Mouse (Mus musculus): Measurements from ENCODE around the gene Sh3rf1. TPM values are rescaled to one million over a fixed set of nuclear protein-coding genes. Genes with fewer than 3 reads are reported as not detected.

The Sh3rf1 gene
- polyA plus RNA-seq, 1 experiment from 2014 or later, result 8.4 TPM

DNA sequence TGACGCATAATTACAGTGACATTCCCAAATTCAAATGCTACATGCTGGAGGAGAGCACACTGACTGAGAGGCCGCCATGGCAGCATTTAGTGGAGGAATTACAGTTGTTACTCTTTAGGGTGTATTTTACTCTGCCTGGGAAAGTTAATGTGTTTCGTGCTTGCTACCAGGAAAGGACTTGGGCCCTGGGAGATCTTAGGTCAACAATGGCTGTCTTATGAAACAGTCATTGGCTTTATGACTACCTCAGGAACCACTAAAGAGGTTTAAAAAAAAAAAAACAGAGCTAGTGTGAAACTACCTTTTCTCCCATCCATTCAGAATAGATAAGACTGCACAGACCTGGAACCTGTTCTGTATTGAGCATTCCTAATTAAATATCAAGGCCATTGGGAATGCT lies 195.8 kb downstream of the Sh3rf1 start:
- Histone ChIP-seq H3K4me3 (no peak overlapping the region), H3K4me1 (0 out of 2 replicates have a peak, but pooled peaks cover 5% of the 10 kb centered on the region), H3K27me3 (ENCODE audit: insufficient read depth, poor library complexity, severe bottlenecking) (no peaks in the 10 kb centered on the region), H3K9me3 (no peaks in the 10 kb centered on the region), H3K27ac (no peak overlapping the region), H3K36me3 (no peaks in the 10 kb centered on the region)
- 90% methylated on average over 3 of the region's 3 CpGs for WGBS
- no peak for DNase-seq (ENCODE audit: low spot score)

GRCm38 (mm10) chr8:61420166-61420565 lies 196.5 kb downstream of the Sh3rf1 start:
- Histone ChIP-seq H3K4me3 (no peak overlapping the region), H3K27ac (no peak overlapping the region), H3K36me3 (no peaks in the 10 kb centered on the region), H3K27me3 (ENCODE audit: insufficient read depth, poor library complexity, severe bottlenecking) (no peaks in the 10 kb centered on the region), H3K9me3 (no peaks in the 10 kb centered on the region), H3K4me1 (0 out of 2 replicates have a peak, but pooled peaks cover 5% of the 10 kb centered on the region)
- 29% methylated on average over 6 of the region's 6 CpGs for WGBS
- DNase-seq (ENCODE audit: low spot score), result no peak

DNA sequence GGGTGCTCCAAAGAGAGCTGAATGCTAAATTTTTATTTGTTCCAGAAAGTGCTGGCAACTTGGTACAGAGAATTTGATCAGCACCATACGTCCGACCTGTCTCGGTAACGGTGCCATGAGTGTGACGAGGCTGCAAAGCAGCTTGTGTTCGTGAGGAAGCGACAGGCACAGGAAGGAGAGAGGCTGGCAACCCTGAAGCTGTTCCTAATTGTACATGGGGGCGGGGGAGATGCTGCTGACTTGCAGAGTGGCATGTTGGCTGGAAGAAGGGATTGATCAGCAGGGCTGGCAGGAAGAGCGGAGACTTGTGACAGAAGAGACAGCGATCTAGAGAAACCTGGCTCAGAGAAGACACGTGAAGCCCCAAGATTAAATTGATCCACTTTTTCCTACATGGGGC lies 197.9 kb downstream of the Sh3rf1 start:
- Histone ChIP-seq H3K9me3 (no peaks in the 10 kb centered on the region), H3K4me1 (0 out of 2 replicates have a peak, but pooled peaks cover 5% of the 10 kb centered on the region), H3K36me3 (no peaks in the 10 kb centered on the region), H3K27me3 (ENCODE audit: insufficient read depth, poor library complexity, severe bottlenecking) (no peaks in the 10 kb centered on the region), H3K27ac (peak overlapping the region; percentile 16; the same call in 1 of the 2 replicates), H3K4me3 (no peak overlapping the region)
- no peak for DNase-seq (ENCODE audit: low spot score)
- WGBS, result 80% methylated on average over 11 of the region's 11 CpGs

DNA sequence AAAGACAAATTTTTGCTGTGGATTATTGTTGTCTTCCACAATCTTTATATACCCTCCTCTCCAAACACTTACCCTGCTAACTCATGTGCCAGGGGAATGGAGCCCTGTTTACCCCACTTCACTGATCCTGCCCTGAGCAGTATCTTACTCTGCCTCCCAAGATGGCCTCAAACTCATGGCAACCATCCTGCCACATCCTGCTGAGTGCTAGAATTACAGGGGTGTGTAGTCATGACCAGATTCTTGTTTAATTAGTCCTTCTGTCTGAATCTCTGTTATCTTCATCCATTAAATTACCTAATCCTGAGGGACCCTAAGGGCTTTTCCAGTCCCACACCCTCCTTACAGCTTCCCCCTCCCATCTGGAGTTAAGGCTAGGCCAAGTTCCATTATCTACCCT lies 201.5 kb downstream of the Sh3rf1 start:
- no peaks in the 10 kb centered on the region for H3K27me3 ChIP-seq (ENCODE audit: insufficient read depth, poor library complexity, severe bottlenecking)
- H3K9me3 ChIP-seq, result no peaks in the 10 kb centered on the region
- no peak for DNase-seq (ENCODE audit: low spot score)
- 0 out of 2 replicates have a peak, but pooled peaks cover 3% of the 10 kb centered on the region for H3K4me1 ChIP-seq
- H3K4me3 ChIP-seq, result no peak overlapping the region
- no peaks in the 10 kb centered on the region for H3K36me3 ChIP-seq
- H3K27ac ChIP-seq, result no peak overlapping the region

DNA sequence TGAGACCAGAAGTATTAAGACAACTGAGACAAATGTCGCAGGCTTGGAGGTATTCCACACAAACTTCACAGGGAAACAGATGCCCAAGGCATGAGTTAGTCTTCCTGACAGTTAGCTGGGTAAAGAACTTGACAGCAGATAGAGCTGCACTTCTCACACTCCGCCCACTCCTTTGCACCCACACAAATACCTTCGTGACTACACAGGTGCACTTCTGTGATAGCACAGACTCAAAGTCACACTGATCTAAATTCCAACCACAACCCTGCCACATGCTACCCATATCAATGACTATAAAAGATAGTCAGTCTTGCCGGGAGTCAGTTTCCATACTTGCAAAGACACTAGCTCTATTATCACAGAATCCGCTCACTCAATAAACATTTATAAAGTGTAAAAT lies 202.4 kb downstream of the Sh3rf1 start:
- no peak for DNase-seq (ENCODE audit: low spot score)
- no peaks in the 10 kb centered on the region for H3K27me3 ChIP-seq (ENCODE audit: insufficient read depth, poor library complexity, severe bottlenecking)
- H3K4me3 ChIP-seq, result no peak overlapping the region
- H3K27ac ChIP-seq, result no peak overlapping the region
- 82% methylated on average over 5 of the region's 5 CpGs for WGBS
- no peaks in the 10 kb centered on the region for H3K36me3 ChIP-seq
- no peaks in the 10 kb centered on the region for H3K9me3 ChIP-seq
- H3K4me1 ChIP-seq, result no peaks in the 10 kb centered on the region

- Histone ChIP-seq H3K36me3 (no peaks in the 10 kb centered on the region), H3K4me3 (no peak overlapping the region), H3K4me1 (no peaks in the 10 kb centered on the region), H3K27ac (no peak overlapping the region), H3K9me3 (no peaks in the 10 kb centered on the region), H3K27me3 (ENCODE audit: insufficient read depth, poor library complexity, severe bottlenecking) (no peaks in the 10 kb centered on the region)
- WGBS, result 56% methylated on average over 5 of the region's 5 CpGs
- no peak for DNase-seq (ENCODE audit: low spot score)
Measured at GRCm38 (mm10) chr8:61426671-61427070, 203.0 kb downstream of the Sh3rf1 start.

- Histone ChIP-seq H3K9me3 (no peaks in the 10 kb centered on the region), H3K36me3 (no peaks in the 10 kb centered on the region), H3K4me1 (no peaks in the 10 kb centered on the region), H3K4me3 (no peak overlapping the region), H3K27me3 (ENCODE audit: insufficient read depth, poor library complexity, severe bottlenecking) (no peaks in the 10 kb centered on the region), H3K27ac (no peak overlapping the region)
- WGBS, result 76% methylated on average over 8 of the region's 8 CpGs
- no peak for DNase-seq (ENCODE audit: low spot score)
Measured at GRCm38 (mm10) chr8:61427916-61428681, 204.4 kb downstream of the Sh3rf1 start.

- Histone ChIP-seq H3K27me3 (ENCODE audit: insufficient read depth, poor library complexity, severe bottlenecking) (no peaks in the 10 kb centered on the region), H3K4me1 (no peaks in the 10 kb centered on the region), H3K9me3 (no peaks in the 10 kb centered on the region), H3K36me3 (no peaks in the 10 kb centered on the region), H3K27ac (no peak overlapping the region), H3K4me3 (no peak overlapping the region)
- DNase-seq (ENCODE audit: low spot score), result no peak
- WGBS, result 76% methylated on average over 4 of the region's 4 CpGs
Measured at GRCm38 (mm10) chr8:61428821-61429482, 205.3 kb downstream of the Sh3rf1 start.

- Histone ChIP-seq H3K4me1 (no peaks in the 10 kb centered on the region), H3K27ac (no peak overlapping the region), H3K9me3 (no peaks in the 10 kb centered on the region), H3K36me3 (no peaks in the 10 kb centered on the region), H3K27me3 (ENCODE audit: insufficient read depth, poor library complexity, severe bottlenecking) (no peaks in the 10 kb centered on the region), H3K4me3 (no peak overlapping the region)
- DNase-seq (ENCODE audit: low spot score), result no peak
- WGBS, result 79% methylated on average over 5 of the region's 5 CpGs
Measured at GRCm38 (mm10) chr8:61435481-61435880, 211.8 kb downstream of the Sh3rf1 start.

DNA sequence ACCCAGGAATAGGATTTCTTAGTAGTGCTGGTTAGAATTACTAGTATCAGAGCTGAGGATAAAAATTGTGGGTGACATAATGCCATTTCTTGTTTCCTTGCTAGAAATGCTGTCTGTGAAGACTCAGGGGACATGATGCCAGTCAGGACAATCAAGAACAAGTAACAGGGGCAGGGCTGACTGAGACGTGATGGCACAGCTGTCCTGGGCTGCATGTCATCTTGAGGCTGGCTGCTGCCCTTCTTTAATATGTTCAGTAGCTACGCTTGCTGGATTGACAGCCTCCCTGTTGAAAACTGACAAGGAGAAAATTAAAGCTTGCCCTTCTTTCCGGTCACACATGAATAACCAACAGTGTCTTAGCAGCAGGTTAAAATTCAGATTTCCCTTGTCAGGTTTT lies 212.5 kb downstream of the Sh3rf1 start:
- Histone ChIP-seq H3K4me1 (no peaks in the 10 kb centered on the region), H3K9me3 (peaks cover 1% of the 10 kb centered on the region; the same call in 1 of the 2 replicates), H3K36me3 (no peaks in the 10 kb centered on the region), H3K4me3 (no peak overlapping the region), H3K27me3 (ENCODE audit: insufficient read depth, poor library complexity, severe bottlenecking) (no peaks in the 10 kb centered on the region), H3K27ac (no peak overlapping the region)
- WGBS, result 72% methylated on average over 3 of the region's 3 CpGs
- no peak for DNase-seq (ENCODE audit: low spot score)

DNA sequence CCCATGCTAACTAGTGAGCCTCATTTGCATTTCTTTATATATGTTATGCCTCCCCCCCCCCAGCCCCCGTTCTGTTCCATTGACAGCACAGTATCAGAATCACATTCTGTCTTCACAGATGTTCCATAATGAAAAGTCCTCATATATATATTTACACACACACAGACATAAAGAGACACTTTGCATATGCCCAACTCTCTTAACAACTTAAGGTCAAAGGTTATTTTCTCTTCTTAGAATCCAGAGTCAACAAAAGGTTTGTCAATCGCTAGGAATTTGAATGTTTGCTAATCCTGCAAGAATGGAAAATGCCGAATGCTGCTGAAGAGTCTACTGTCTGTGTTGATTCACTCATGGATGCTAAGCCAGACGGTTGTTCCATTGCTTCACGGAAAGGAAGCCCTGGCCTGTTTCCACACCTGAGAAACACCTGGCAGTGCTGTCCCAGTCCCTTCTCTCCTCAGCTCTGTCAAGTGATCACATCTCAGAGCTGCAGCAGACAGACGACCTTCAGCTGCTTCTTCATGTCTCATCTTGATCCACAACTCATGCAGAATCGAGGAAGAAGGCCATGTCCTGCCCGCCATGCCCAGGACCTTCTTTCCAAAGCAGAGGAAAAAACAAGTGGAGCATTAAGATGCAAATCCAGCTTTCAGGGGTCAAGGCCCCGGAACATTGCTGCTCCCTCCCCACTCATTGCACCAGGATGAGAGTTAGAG lies 213.1 kb downstream of the Sh3rf1 start:
- 57% methylated on average over 9 of the region's 9 CpGs for WGBS
- Histone ChIP-seq H3K27ac (no peak overlapping the region), H3K9me3 (peaks cover 4% of the 10 kb centered on the region; the same call in 1 of the 2 replicates), H3K27me3 (ENCODE audit: insufficient read depth, poor library complexity, severe bottlenecking) (no peaks in the 10 kb centered on the region), H3K4me1 (no peaks in the 10 kb centered on the region), H3K4me3 (no peak overlapping the region), H3K36me3 (no peaks in the 10 kb centered on the region)
- DNase-seq (ENCODE audit: low spot score), result no peak

DNA sequence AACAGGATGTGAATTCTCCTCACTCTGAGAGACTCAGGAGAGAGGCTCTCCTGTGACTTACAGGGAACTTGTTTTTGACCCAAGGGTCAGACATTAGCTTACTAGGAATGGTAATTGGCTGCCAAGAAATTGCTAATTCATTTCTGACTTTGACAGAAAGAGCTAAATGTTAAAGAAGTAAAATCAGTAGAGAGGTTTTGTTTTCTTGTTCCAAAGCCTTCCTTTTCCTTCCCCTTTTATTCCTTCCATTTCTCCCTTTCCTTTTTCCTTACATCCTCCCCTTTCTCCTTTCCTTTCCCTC lies 213.6 kb downstream of the Sh3rf1 start:
- no peaks in the 10 kb centered on the region for H3K4me1 ChIP-seq
- no peak for DNase-seq (ENCODE audit: low spot score)
- H3K4me3 ChIP-seq, result no peak overlapping the region

GRCm38 (mm10) chr8:61442988-61443387 lies 219.3 kb downstream of the Sh3rf1 start:
- Histone ChIP-seq H3K27ac (no peak overlapping the region), H3K36me3 (no peaks in the 10 kb centered on the region), H3K4me3 (no peak overlapping the region), H3K27me3 (ENCODE audit: insufficient read depth, poor library complexity, severe bottlenecking) (no peaks in the 10 kb centered on the region), H3K4me1 (peaks cover 8% of the 10 kb centered on the region; the same call in 1 of the 2 replicates), H3K9me3 (peaks cover 7% of the 10 kb centered on the region; the same call in 1 of the 2 replicates)
- DNase-seq (ENCODE audit: low spot score), result no peak
- 88% methylated on average over 3 of the region's 3 CpGs for WGBS

More for the DNA sequence above, 213.6 kb downstream of the Sh3rf1 start:
- no peaks in the 10 kb centered on the region for H3K27me3 ChIP-seq (ENCODE audit: insufficient read depth, poor library complexity, severe bottlenecking)
- no peak overlapping the region for H3K27ac ChIP-seq
- no peaks in the 10 kb centered on the region for H3K36me3 ChIP-seq
- H3K9me3 ChIP-seq, result peaks cover 7% of the 10 kb centered on the region; the same call in 1 of the 2 replicates

Data from heart, embryonic 10.5 days (tissue).